Mouse (Mus musculus): Measurements from ENCODE around the gene Tmed4. TPM values are rescaled to one million over a fixed set of nuclear protein-coding genes. Genes with fewer than 3 reads are reported as not detected.
"Not testable (repeated sequence)": the region's sequence is repeated elsewhere in the genome, so short reads cannot be mapped to it uniquely, and the experiment has no call there.

Tmed4 gene
- total and polyA plus RNA-seq, 2 experiments from 2014 or later = 67.9 to 95.0 TPM

DNA sequence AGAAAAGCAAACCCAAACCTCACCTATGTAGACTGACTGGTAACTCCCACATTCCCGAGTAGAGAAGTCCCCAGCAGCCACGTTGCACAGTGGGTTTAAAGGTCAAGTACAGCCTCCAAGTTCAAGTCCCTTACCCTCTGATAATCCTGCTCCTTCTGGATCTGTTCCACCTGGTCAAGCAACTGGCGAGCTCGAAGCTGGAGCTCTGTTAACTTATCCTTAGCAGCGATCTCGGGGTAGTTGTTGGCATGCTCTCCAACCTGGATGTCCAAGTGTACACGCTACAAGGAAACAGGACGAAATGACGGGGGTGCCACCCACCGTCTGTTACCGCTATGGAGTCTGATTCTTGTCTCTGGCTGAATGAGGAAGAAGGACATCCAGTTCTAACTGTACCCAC is 1.1 kb downstream of the Tmed4 start:
- DNase-seq (no peak), ATAC-seq (no peak)
- 47% methylated on average over 11 of the region's 11 CpGs for WGBS
- H3K4me2 ChIP-seq (ENCODE audit: low read depth) = peak overlapping the region; percentile 83
- H3K36me3 ChIP-seq (ENCODE audit: insufficient read depth) = peaks cover 18% of the 10 kb centered on the region
- peaks cover 18% of the 10 kb centered on the region for H3K4me1 ChIP-seq (ENCODE audit: insufficient read depth)
- H3K27me3 ChIP-seq (ENCODE audit: insufficient read depth, low read length) = no peaks in the 10 kb centered on the region
- H3K4me3 ChIP-seq (ENCODE audit: low read depth, low read length) = peak overlapping the region; percentile 95
- no peak for TF ChIP-seq CTCF (IDR thresholded peaks at IDR 0.05; ENCODE audit: low read depth)
- H3K27ac ChIP-seq (ENCODE audit: low read depth, low read length) = no peak overlapping the region
- peak overlapping the region; percentile 93 for H3K9ac ChIP-seq
- H3K9me3 ChIP-seq (ENCODE audit: low read length) = no peaks in the 10 kb centered on the region

DNA sequence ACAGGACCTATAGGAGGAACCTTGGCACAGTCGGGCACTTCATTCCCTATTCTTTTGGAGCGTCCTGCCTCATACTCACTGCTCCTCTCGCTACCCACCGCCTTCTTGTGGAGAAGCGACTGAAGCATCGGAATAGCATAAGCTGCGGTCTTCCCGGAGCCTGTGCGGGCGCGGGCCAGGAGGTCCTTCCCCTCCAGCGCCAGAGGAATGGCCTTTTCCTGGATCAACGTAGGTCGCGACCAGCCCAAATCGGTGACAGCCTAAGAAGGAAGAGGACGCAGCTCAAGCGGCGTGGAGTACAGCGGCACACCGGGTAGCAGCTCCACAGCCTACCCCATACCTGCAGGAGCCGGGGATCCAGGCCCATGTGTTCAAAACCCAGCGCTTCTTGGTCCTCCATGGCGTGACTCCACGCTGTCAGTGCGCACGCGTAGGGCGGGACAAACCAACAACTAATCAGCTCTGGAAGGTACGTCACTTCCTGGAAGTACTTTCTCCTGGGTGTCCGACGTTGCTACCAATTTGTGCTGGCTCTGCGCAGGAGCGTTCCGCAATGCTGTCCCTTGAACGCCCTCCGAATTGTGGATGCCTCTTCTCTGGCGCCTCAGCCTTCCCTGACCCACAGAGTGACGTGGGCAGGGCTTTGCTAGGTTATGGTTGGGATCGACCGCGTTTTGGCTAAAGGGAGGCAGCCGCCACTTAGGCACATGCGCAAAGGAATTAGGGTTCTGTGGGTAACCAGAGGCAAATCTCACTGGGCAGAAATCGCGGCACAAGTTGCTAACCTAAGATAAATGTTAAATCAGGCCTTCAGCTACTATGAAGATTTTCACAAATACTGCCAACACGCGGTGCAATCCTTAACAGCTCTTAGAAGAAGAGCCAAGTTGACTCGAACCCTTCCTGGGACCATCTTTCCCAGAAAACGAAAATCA is 7.1 kb downstream of the Tmed4 start, which contains the start of gene Ddx56:
Ddx56 (minus strand) TSS at position 453 of the 935 bp plus-strand sequence.
- Histone ChIP-seq H3K4me1 (ENCODE audit: insufficient read depth) (peaks cover 10% of the 10 kb centered on the region), H3K36me3 (ENCODE audit: insufficient read depth) (peaks cover 55% of the 10 kb centered on the region), H3K4me2 (ENCODE audit: low read depth) (peak within 1 kb of the TSS; percentile 76), H3K27me3 (ENCODE audit: insufficient read depth, low read length) (no peaks in the 10 kb centered on the region), H3K9ac (peak within 1 kb of the TSS; percentile 64), H3K27ac (ENCODE audit: low read depth, low read length) (peak within 1 kb of the TSS; percentile 94), H3K9me3 (ENCODE audit: low read length) (no peaks in the 10 kb centered on the region), H3K4me3 (ENCODE audit: low read depth, low read length) (peak within 1 kb of the TSS; percentile 81)
- DNase-seq (peak; percentile 95), ATAC-seq (peak; percentile 99)
- 0 out of 2 replicates have a peak, but pooled peaks have one; percentile 1 for TF ChIP-seq CTCF (IDR thresholded peaks at IDR 0.05; ENCODE audit: low read depth)
- WGBS = 3% methylated on average over 50 of the region's 50 CpGs

DNA sequence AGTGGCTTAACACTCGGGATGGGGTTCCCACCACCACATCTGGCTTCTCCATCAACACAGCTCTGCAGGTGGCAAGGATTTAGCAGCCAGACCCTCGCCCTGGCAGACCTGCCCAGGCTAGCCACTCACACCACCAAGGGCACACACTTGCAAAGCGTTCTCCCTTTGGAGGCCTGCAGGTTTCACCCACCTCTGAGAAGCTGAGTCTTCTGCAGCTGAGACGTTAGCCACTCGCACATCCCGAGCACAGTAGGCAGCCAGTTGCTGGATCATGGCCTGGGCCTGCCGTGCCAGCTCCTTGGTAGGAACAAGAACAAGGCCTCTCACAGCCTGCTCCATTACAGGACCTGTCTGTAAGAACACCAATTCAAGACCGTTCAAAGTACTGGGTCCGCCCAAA is 8.0 kb downstream of the Tmed4 start:
- ATAC-seq = no peak
- H3K36me3 ChIP-seq (ENCODE audit: insufficient read depth) = peaks cover 59% of the 10 kb centered on the region

GRCm38 (mm10) chr11:6261434-6262082 is 13.1 kb downstream of the Tmed4 start:
- 78% methylated on average over 10 of the region's 10 CpGs for WGBS
- ATAC-seq (peak; percentile 73), DNase-seq (peak; percentile 89)
- Histone ChIP-seq H3K9me3 (ENCODE audit: low read length) (no peaks in the 10 kb centered on the region), H3K4me3 (ENCODE audit: low read depth, low read length) (no peak overlapping the region), H3K4me2 (ENCODE audit: low read depth) (no peak overlapping the region), H3K36me3 (ENCODE audit: insufficient read depth) (peaks cover 83% of the 10 kb centered on the region), H3K9ac (no peak overlapping the region), H3K4me1 (ENCODE audit: insufficient read depth) (peaks cover 5% of the 10 kb centered on the region), H3K27me3 (ENCODE audit: insufficient read depth, low read length) (no peaks in the 10 kb centered on the region), H3K27ac (ENCODE audit: low read depth, low read length) (no peak overlapping the region)
- TF ChIP-seq CTCF (IDR thresholded peaks at IDR 0.05; ENCODE audit: low read depth) = peak; percentile 98

More for the DNA sequence above, 8.0 kb downstream of the Tmed4 start:
- H3K27ac ChIP-seq (ENCODE audit: low read depth, low read length) = no peak overlapping the region
- H3K4me1 ChIP-seq (ENCODE audit: insufficient read depth) = peaks cover 9% of the 10 kb centered on the region
- H3K9ac ChIP-seq = peak overlapping the region; percentile 64
- H3K4me3 ChIP-seq (ENCODE audit: low read depth, low read length) = peak overlapping the region; percentile 81
- H3K9me3 ChIP-seq (ENCODE audit: low read length) = no peaks in the 10 kb centered on the region
- no peak for DNase-seq
- peak overlapping the region; percentile 76 for H3K4me2 ChIP-seq (ENCODE audit: low read depth)
- no peaks in the 10 kb centered on the region for H3K27me3 ChIP-seq (ENCODE audit: insufficient read depth, low read length)
- 71% methylated on average over 9 of the region's 9 CpGs for WGBS
- no peak for TF ChIP-seq CTCF (IDR thresholded peaks at IDR 0.05; ENCODE audit: low read depth)

GRCm38 (mm10) chr11:6259413-6259812 is 15.3 kb downstream of the Tmed4 start:
- Histone ChIP-seq H3K36me3 (ENCODE audit: insufficient read depth) (peaks cover 65% of the 10 kb centered on the region), H3K4me1 (ENCODE audit: insufficient read depth) (no peaks in the 10 kb centered on the region), H3K27me3 (ENCODE audit: insufficient read depth, low read length) (no peaks in the 10 kb centered on the region), H3K4me2 (ENCODE audit: low read depth) (no peak overlapping the region), H3K9ac (no peak overlapping the region), H3K4me3 (ENCODE audit: low read depth, low read length) (no peak overlapping the region), H3K27ac (ENCODE audit: low read depth, low read length) (no peak overlapping the region), H3K9me3 (ENCODE audit: low read length) (no peaks in the 10 kb centered on the region)
- ATAC-seq (no peak), DNase-seq (no peak)
- 98% methylated on average over 7 of the region's 7 CpGs for WGBS
- no peak for TF ChIP-seq CTCF (IDR thresholded peaks at IDR 0.05; ENCODE audit: low read depth)

GRCm38 (mm10) chr11:6256490-6257072 is 18.1 kb downstream of the Tmed4 start:
- Histone ChIP-seq H3K4me2 (ENCODE audit: low read depth) (no peak overlapping the region), H3K36me3 (ENCODE audit: insufficient read depth) (peaks cover 40% of the 10 kb centered on the region)
- TF ChIP-seq CTCF (IDR thresholded peaks at IDR 0.05; ENCODE audit: low read depth) = no peak

DNA sequence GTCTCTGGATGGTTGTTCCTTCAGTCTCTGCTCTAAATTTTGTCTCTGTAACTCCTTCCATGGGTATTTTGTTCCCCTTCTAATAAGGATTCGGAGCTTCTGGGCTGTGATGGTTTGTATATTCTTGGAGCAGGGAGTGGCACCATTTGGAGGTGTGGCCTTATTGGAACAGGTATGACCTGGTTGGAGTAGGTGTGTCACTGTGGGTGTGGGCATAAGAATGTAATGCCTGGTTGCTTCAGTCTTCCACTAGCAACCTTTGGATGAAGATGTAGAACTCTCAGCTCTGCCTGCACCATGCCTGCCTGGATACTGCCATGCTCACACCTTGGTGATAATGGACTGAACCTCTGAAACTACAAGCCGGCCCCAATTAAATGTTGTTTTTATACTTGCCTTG is 20.1 kb downstream of the Tmed4 start:
- H3K4me1 ChIP-seq (ENCODE audit: insufficient read depth); H3K27me3 ChIP-seq (ENCODE audit: insufficient read depth, low read length); H3K4me2 ChIP-seq (ENCODE audit: low read depth); H3K27ac ChIP-seq (ENCODE audit: low read depth, low read length); ATAC-seq; H3K9me3 ChIP-seq (ENCODE audit: low read length); DNase-seq; H3K4me3 ChIP-seq (ENCODE audit: low read depth, low read length); H3K9ac ChIP-seq: not testable (repeated sequence)
- H3K36me3 ChIP-seq (ENCODE audit: insufficient read depth) = peaks cover 22% of the 10 kb centered on the region
- WGBS = 93% methylated on average over 2 of the region's 2 CpGs

More at GRCm38 (mm10) chr11:6256490-6257072, 18.1 kb downstream of the Tmed4 start:
- no peak overlapping the region for H3K9ac ChIP-seq
- no peak overlapping the region for H3K27ac ChIP-seq (ENCODE audit: low read depth, low read length)
- 0 out of 2 replicates have a peak, but pooled peaks have one; percentile 19 for ATAC-seq
- H3K4me3 ChIP-seq (ENCODE audit: low read depth, low read length) = no peak overlapping the region
- no peaks in the 10 kb centered on the region for H3K9me3 ChIP-seq (ENCODE audit: low read length)
- no peaks in the 10 kb centered on the region for H3K27me3 ChIP-seq (ENCODE audit: insufficient read depth, low read length)
- no peak for DNase-seq
- H3K4me1 ChIP-seq (ENCODE audit: insufficient read depth) = no peaks in the 10 kb centered on the region
- 72% methylated on average over 6 of the region's 6 CpGs for WGBS
